Mouse (Mus musculus) urinary bladder, postnatal 14 days (tissue): ENCODE measurements at regions not wholly inside any gene's neighbourhood (a gene's known extent, or its start where the extent isn't known, plus 50 kb on each side); places are given as distances from the start of the nearest gene placed in this dataset.

ENCODE experiments used
- DNase-seq: peaks from one replicate; pipeline ENCODE4 v3.0.0; 2021; ENCODE audit warnings: low spot score

DNA sequence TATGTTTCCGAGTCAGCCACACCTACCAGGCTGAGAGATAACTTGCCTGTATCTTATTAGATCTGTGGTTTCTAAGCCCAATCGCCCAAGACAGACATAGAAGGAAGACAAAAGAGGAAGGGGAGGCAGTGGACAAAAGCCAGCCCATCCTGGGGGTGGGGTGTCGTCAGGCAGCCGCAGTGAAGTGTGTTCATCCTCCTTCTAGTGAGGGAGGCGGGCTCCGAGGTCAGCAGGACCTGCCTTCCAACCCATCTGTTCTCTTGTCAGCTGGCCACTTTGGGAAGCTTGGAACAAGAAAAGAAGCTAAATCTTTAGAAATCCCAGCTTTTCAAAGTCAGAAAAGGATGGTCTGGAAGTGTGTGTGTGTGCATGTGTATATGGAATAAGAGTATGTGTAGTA, 228.7 kb upstream of the Kazn start:
- no peak for DNase-seq

DNA sequence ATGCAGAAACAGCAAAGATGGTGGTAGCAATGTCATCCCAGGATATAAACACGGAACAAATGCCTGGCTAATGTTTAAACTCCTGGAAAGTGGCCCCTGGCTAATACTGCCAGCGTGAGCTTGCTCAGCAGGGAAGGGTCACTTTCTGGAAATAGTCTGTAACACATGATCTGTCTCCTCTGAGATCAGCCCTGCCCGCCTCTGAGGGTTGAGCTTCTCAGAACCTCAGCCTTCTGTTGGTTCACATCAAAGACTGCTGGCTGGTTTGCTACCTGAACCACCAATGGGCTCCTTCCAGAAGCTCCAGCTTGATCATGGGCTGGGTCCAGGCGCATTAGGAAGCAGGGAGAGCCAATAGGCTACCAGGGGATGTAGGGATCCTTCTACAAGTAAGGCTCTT, 226.0 kb upstream of the Kazn start:
- DNase-seq: no peak

DNA sequence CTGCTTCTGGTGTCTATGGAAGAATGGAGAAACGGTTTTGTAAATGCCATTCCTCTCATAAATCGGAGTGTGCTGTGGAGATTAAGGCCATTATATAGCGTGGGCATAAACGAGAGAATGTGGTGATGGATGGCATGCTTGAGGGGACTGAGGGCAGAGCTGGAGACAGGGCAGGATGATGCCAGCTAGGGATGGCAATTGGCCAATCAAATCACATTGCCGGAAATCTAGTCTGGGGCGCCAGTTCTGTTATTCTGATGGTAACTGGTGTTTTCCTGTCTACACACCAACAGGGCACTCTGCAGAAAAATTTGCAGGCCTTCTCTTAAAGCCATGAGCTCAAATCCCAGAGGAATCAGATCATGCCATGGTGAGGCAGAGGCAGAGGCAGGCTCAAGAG, 224.9 kb upstream of the Kazn start:
- no peak for DNase-seq

DNA sequence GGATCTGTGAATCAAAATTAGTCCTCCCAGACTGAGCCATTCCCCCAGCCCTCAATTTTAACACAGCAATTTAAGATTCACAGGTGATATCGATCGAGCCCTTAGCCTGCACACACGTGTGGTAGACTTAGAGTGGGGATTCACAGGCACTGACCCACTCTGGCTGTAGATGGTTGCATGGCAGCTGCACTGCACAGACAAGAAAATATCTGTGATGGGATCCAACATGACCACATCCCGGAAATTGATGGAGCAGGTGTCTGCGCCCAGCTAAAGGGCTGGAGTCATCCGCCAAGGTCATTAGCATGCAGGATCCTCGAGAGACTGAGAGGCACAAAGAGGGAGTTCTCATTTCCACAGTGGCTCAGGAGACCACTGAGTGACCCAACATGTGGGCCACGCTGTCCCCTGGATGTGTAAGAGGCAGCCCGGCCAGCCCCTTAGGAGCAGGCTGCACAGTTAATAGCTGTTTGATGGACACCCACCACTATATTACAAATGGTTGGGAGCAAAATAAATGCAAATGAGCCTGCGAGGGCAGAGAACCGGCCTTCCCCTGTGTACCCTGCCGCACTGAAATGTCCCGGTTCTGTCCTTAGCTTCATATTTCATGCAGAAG, 221.4 kb upstream of the Kazn start:
- no peak for DNase-seq

DNA sequence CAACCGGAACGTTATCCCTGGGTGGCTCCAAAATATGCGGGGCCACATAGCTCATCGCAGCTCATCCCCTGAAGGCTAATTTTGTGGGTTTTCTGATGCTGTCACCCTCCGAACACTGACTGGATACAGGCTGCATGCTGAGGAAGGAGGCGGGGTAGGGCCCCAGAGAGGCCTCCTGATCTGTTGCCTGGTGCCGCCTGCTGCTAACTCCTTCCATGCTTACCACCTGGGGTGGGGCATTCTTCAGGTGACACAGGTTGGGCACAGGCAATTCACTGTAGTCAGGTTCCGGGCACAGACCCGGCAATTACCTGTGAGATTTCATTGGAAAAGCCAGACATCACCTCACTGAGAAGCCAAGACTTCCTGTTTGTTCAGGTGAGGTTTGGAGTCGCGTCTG, 213.4 kb upstream of the Kazn start:
- no peak for DNase-seq

DNA sequence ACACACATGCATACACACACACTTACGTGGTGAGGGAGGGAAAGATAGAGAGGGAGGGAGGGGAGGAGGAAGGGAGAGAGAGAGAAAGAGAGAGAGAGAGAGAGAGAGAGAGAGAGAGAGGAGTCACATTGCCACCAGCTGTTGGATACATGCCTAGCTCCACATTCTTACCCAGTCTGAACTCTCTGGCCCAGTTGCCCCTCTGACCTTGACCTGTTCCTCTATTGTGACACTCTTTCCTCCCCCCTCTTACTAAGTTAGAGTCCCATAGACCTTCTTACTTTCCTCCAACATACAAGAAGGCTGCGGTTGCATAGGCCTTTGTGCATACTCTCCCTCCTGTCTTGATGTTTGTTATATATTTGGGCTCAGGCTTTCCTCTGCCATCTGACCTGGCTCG, 211.7 kb upstream of the Kazn start:
- DNase-seq: no peak

DNA sequence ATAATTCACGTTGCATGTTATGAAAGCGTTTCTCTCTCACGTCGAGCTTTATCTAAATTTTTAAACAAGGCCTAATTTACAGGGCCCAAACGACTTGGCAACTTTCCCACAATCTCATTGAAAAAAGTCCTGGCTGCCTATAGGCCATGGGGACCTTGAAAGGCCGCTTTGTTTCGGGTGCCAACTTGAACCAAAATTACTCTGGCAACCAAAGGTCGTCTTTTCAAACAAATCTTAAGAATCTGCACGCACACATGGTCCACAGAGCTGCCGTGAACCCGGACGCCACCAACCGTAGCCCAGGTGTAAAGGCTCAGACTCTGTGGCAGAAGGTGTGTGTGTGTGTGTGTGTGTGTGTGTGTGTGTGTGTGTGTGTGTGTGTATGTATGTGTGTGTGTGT, 210.5 kb upstream of the Kazn start:
- DNase-seq: no peak

DNA sequence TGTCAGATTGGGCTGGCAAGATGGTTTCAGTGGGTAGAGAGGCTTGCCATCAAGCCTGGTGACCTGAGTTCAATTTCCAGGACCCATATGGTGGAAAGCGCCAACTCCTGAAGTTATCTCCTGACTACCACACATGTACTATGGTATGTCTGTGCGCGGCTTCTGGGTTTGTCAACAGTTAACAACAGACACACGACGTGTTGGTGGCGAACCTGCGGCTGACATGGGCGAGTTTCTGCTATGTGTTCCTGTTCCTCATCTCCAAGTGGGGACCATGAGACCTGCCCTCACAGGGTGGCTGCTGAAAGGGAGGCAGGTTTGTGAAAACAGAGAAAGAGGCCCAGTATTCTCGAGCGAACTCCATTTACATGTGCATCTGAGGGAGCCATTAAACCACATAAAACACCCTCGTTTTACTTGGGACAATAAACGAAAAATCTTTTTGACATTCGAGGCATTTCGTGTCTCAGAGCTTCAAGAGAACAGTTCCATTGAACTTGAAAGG, 210.0 kb upstream of the Kazn start:
- DNase-seq: no peak

DNA sequence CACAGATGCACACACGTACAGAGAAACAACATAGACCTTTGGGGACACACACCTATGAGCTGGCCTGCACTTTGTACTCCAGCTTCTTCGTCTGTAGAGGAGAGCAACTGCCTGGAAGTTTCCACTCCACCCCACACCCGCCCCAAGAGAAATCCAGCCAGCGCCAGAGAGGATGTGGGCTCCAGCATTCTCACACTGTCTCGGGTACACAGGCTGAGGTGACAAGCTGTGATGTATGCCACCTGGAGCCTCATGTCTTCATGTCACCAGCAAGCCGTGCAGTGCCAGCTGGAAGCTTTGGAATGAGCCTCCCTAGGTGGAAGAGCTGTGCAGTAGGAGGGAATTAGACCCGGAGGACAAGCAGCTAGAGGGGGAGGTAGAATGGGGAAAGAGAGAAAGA, 208.3 kb upstream of the Kazn start:
- DNase-seq: no peak

DNA sequence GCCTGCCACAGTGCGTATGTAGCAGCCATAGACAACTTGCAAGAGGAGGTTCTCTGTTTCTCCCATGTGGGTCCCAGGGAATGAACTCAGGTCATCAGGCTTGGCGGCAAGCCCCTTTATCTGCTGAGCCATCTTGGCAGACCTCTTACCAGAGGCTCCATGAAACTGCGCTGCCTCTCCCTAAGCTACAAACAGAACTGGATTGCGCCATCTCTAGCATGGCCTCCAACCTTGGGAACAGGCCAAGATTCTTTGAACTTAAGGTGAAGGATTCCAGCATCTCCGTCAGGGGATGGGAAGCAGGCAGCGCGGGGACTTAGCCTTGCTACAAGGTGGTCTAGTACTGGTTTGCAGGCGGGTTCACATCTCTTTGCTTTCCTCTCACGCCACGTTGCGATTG, 201.8 kb upstream of the Kazn start:
- peak; percentile 9 for DNase-seq

DNA sequence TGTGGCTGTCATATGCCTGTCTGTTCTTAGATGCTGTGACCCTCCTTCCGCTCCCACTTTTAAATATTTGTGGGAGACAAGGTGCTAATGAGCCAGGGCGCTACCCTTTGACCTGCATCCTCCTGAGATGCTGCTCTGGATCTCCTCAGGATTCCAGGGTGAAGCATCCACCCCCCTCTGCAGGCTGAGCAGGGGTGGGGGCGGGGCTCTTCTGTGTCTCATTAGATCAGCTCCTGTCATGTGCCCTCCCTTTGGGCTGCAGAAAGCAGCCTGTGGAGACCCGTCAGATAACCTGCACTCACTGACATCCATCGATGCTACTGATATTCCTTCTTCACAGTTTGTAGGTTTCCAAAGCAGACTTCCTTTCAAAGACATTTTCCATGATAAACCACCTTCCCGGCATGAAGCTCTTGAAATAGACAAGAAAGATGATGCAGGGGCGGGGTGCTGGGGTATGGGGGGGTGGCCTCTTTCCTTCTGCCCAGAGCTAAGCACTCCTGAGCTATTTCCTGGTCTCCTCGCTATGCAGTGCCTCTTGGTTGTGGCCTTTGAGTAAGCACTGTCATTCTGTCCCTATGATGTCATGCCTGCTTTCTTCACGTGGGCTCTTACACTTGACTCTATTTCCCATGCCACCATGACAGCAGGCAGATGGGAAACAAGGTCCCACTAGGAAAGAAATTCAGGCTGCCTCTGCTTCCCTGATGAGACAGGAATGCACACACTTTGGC, 200.4 kb upstream of the Kazn start:
- no peak for DNase-seq

DNA sequence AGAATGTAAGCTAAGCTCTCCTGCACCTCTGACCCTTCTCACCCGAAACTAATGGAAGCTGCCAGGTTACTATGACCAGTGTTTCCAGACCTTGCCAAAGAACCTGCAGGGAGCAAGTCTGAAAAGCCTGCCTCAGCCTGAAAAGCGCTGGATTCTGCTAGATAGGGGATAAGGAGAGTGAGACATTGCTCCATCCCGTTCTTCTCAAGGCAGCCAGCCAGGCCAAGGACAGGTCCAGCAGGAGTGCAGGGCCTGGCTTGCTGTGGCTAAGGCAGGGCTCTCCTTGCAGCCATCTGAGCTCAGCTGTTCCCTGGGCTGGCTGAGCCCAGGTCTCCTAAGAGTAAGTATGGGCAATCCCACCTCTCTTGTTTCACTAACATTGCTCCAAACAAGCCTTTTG, 185.4 kb upstream of the Kazn start:
- peak; percentile 41 for DNase-seq

DNA sequence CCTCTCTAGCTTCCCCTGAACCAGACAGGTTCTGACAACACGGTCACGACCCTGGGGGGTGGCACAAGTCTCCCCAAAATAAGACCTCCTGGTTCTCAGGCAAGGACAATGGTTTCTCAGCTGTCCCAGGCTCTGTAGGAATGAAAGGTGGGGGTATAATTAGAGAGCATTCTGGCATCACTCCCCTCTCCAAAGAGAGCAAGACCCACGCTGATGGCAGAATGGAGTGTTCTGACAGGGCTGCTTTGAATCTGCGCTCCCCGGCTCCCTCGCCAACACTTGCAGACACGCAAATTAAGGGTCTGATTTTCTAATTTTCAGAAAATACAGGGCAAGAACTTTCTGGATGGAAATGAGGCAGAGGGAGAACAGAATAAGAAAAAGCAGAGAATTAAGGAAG, 181.2 kb upstream of the Kazn start:
- no peak for DNase-seq

DNA sequence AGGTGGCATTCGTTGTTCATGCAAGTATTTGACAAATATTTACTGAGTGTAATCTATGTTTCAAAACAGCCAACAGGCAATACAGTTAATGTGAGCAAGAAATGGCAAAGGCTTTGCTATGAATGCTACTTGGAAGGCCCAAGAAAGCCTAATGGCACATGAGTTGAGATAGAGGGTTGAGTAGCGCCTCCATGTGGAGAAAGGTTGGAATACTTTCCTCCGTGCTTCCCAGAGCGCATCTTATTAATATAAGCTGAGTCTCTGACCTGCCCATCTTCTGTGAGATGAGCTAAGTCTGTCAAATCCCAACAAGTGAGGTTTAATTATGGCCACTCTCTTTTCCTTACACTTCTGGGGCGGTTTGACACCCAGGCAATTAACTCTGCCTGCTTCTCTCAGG, 175.7 kb upstream of the Kazn start:
- no peak for DNase-seq

DNA sequence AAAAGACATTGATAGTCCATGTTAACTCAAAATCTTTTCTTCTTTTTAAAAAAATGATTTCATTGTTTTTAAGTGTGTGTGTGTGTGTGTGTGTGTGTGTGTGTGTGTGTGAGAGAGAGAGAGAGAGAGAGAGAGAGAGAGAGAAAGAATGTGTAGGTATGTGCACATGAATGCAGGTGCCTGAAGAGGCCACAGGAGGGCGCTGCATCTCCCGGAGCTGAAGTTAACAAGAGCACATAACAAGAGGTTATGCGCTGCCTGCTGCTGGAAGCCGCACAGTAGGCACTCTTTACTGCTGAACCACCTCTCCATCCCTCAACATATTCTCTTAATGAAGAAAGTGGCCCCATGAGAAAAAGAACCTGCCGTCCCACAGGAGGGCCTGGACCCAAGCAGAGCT, 172.6 kb upstream of the Kazn start:
- DNase-seq: no peak

DNA sequence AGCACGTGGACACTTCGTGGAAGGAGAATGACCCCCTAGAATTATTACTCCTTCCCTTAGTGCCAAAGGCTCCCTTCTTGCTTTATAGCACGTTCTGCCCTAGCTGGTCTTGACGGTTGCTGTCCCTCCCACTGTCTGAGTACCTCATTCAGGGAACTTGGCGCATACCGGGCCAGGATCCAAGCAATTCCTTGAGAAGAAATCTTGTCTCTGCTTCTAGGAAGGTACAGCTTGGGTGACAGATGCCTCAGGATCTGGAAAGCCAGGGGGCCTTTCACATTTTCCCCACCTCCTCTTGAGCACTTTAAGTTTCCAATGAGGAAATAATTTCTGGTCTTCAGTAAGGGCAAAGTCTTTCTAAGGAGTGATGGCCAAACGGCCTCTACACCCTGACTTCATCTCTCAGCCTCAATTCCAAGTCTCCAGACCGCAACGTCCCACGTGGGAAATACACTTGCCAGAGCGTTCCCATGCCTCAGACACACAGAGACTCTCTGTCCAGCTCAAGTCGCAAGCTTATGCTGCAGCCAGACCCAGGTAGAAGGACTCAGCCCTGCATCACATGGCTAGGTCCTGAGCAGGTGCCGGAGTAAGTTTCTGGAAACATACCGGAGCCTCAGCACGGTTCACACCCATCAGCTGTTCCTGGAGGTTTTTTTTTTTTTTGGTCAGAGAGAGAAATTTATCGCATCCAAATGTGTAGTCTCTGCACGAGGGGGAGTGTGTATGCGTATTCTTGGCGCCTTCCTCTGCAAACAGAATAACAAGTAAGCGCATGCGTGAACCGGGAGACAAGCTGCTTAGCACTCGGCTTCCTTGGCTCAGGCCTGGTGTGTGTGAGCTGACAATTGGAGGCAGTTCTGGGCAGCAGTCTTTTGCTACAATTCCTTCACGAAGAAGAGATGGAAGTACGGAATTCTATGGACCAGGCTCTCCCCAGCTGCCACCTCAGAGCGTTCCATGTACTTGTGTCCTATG, 171.7 kb upstream of the Kazn start:
- DNase-seq: peak; percentile 25

DNA sequence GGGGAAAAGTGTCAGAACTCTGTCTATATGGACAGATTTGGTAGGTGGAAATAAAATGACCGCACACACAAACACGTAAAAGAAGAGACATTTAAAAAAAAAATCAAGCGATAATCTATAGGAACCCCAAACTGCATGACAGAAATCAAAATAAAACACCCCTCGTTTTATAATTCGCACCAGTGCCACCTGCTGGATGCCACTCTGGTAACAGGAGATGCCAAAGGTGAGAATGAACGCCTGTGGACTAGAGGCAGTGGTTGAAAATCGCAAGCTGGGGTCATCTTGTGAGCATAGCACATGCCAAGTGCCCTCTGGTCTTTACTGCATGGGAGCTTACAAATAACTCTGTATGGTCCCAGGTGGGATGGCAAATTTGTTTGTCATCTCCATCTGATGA, 158.7 kb upstream of the Kazn start:
- no peak for DNase-seq

DNA sequence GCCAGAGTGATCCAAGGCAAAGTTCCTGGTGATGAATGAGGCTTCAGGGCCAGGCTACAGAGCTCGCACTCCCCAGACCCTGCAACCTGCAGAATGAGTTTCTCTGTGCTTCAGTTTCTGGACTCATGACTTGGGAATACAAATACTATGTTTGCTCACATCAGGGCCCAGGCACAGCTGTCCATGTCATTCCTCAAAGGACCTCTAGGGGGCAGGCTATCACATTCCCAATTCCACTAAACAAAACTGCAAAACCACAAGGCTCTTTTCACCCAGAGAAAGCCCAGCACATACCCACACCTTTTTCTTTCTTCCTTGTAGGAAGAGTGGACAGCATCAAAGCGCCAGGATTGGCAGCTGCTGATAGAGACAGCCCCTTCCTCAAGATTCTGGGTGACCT, 153.7 kb upstream of the Kazn start:
- peak; percentile 12 for DNase-seq

DNA sequence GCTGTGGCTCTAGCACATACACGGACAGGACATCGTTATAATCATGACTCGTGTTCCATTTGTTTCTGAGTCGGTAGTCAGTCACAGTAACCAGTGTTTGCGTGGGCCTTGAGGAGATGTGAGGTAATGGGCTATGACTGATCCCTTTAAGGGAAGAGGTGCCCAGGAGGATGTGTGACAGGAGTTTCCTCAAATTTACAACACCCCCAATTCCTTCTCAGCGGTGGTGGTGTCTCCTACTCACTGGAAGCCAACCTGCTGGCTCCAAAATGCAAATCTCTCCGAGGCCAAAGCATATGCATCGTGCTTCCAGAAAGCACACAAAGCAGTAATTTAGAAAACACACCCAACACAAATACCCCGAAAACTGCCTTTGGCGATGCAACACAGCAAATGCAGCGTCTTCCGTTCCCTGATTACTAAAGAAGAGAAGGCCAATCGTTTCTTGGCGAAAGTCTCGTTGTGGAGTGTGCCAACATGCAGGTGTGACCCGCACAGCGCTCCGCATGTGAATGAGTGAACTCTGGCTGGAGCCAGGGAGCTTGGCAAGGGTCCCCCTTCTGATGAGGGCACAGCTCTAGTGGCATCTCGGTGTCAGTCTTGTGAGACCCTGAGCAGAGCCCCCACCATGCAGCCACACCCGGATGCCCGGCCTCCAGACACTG, 151.5 kb upstream of the Kazn start:
- DNase-seq: no peak

DNA sequence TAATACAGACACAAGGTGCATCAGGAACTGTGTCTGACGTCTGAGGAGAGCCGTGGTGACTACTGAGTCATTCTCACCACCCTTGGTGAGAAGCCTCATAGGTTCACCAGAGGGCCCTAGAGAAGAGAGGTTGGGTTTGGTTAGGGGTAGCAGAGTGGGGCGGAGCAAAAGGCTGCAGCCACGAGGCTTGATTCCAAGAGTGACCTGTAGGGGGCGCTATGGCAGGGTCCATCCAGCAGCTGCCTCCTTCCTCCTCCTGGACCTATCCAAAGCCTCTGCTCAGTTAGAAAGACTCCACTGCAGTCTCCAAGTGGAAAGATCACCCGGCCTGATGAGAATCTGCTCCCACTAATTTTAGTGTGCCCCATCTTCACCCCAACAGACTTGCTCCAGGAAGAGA, 149.3 kb upstream of the Kazn start:
- no peak for DNase-seq

DNA sequence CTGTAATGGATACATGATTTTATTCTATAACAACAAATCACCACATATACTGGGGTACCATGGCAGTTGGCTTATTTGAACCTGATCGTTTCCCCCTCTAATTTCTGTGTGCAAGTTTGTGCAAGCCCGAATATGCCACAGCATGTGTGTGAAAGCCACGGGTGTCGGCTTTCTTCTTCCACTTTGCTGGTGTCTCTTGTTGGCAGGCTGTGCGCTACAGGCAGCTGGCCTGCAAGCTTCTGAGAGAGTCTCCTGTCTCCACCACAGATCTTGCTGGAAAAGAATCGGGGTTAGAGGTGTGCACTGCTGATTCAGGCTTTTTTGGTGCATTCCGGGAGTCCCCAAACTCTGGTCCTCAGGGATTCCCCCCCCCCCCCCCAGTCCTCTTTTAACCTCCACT, 142.0 kb upstream of the Kazn start:
- DNase-seq: no peak

DNA sequence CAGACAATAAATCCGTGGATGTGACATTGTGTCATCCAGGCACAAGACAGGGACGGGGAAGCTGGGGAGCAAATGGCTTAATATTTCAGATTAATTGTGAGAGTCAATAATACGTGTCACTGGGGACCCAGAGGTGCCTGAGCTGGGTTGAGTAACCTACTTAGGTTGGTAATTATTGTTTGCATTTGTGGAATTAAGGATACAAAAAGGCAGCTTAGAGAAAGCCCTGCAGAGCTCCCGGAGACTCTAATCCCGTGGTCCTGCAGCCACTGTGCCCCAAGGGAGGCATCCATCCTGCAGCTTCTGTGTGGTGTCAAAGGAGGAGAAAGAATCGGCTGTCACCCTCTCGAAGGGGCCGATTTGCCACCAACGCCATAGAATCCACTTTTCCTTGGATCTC, 139.3 kb upstream of the Kazn start:
- DNase-seq: no peak
